Mouse (Mus musculus) liver, embryonic 15.5 days (tissue): Measurements from ENCODE around the gene Usp5. TPM values are rescaled to one million over a fixed set of nuclear protein-coding genes. Genes with fewer than 3 reads are reported as not detected.
"Not testable (repeated sequence)": the region's sequence is repeated elsewhere in the genome, so short reads cannot be mapped to it uniquely, and the experiment has no call there.

ENCODE experiments used
- ATAC-seq: fragments of 200-750 bp; cut with Nextera tagmentation; 2 replicates; pipeline ENCODE4 v1.8.0; 2017; ENCODE audit warnings: moderate number of reproducible peaks, mild to moderate bottlenecking, moderate library complexity; ENCODE audit not compliant: insufficient read depth
- H3K27ac ChIP-seq: fragments of 300-500 bp; sonication (generic); replicated peaks from 2 replicates; pipeline ENCODE4 v1.5.1; 2015; ENCODE audit warnings: mild to moderate bottlenecking, inconsistent platforms
- H3K27me3 ChIP-seq: fragments of 300-500 bp; sonication (generic); 2 replicates; pipeline ENCODE4 v1.6.1; 2015; ENCODE audit warnings: mild to moderate bottlenecking, inconsistent platforms
- H3K36me3 ChIP-seq: fragments of 300-500 bp; sonication (generic); replicated peaks from 2 replicates; pipeline ENCODE4 v1.6.1; 2015; ENCODE audit warnings: moderate library complexity, mild to moderate bottlenecking, inconsistent platforms
- H3K4me1 ChIP-seq: fragments of 300-500 bp; sonication (generic); replicated peaks from 2 replicates; pipeline ENCODE4 v1.6.1; 2015; ENCODE audit warnings: inconsistent platforms
- H3K4me2 ChIP-seq: fragments of 300-500 bp; sonication (generic); 2 replicates; pipeline ENCODE4 v1.6.1; 2015; ENCODE audit warnings: moderate library complexity, mild to moderate bottlenecking, inconsistent platforms
- H3K4me3 ChIP-seq: fragments of 300-500 bp; sonication (generic); replicated peaks from 2 replicates; pipeline ENCODE4 v1.5.1; 2015; ENCODE audit warnings: mild to moderate bottlenecking, inconsistent platforms
- H3K9ac ChIP-seq: fragments of 300-500 bp; sonication (generic); 2 replicates; pipeline ENCODE4 v1.6.1; 2015; ENCODE audit warnings: moderate library complexity, mild to moderate bottlenecking, inconsistent platforms
- H3K9me3 ChIP-seq: fragments of 300-500 bp; sonication (generic); replicated peaks from 2 replicates; pipeline ENCODE4 v1.6.1; 2016; ENCODE audit warnings: inconsistent platforms
- WGBS: fragments of 180-500 bp; shearing (Covaris S2); methylation state at CpG from one replicate; pipeline ENCODE4 v1.1.7; 2015; ENCODE audit warnings: mixed read lengths; ENCODE audit not compliant: insufficient replicate concordance; 5-methylcytosine and 5-hydroxymethylcytosine counted together
- polyA plus RNA-seq: library from polyadenylated mRNA; unstranded; fragments of >200 nt; fragmentation: Nextera tagmentation; extraction: Ambion mirVana; gene quantifications from 2 replicates; pipeline ENCODE4 v1.2.1, GENCODE M21; 2015

Usp5 gene
- polyA plus RNA-seq, 1 experiment from 2014 or later = 54.9 TPM

DNA sequence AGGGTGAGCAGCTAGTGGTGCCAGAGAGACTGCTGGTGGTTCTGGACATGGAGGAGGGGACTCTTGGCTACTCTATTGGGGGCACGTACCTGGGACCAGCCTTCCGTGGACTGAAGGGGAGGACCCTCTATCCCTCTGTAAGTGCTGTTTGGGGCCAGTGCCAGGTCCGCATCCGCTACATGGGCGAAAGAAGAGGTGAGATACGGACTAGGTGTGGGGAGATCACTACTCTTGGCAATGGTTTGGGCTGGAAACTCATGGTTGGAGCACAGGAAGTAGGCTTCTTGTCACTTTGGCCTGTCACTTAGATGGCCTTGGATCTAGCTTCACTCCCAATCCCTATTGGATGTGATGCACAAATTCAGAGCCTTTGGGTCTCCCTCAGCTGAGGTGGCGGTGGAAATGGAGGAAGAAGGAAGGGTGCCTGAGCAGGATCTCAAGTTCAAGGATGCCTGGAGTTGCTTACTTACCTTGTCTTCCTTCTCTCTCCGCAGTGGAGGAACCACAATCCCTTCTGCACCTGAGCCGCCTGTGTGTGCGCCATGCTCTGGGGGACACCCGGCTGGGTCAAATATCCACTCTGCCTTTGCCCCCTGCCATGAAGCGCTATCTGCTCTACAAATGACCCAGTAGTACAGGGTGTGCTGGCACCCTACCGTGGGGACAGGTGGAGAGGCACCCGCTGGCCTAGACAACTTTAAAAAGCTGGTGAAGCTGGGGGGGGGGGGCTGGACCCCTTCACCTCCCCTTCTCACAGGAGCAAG lies 19.3 kb downstream of the Usp5 start:
- Histone ChIP-seq H3K27me3 (no peaks in the 10 kb centered on the region), H3K4me3 (peak overlapping the region; percentile 76), H3K9ac (peak overlapping the region; percentile 85), H3K36me3 (peaks cover 30% of the 10 kb centered on the region), H3K27ac (peak overlapping the region; percentile 91), H3K4me1 (peaks cover 90% of the 10 kb centered on the region), H3K9me3 (no peaks in the 10 kb centered on the region), H3K4me2 (peak overlapping the region; percentile 98)
- 46% methylated on average over 14 of the region's 14 CpGs for WGBS
- no peak for ATAC-seq

GRCm38 (mm10) chr6:124809052-124809774 lies 20.1 kb downstream of the Usp5 start:
- no peaks in the 10 kb centered on the region for H3K9me3 ChIP-seq
- H3K36me3 ChIP-seq = peaks cover 30% of the 10 kb centered on the region
- H3K4me2 ChIP-seq = peak overlapping the region; percentile 98
- H3K4me1 ChIP-seq = peaks cover 90% of the 10 kb centered on the region
- H3K9ac ChIP-seq = peak overlapping the region; percentile 85
- H3K27ac ChIP-seq = peak overlapping the region; percentile 91
- under 1% methylated on average over 35 of the region's 35 CpGs for WGBS
- H3K27me3 ChIP-seq = no peaks in the 10 kb centered on the region
- H3K4me3 ChIP-seq = peak overlapping the region; percentile 76
- peak; percentile 40 for ATAC-seq

GRCm38 (mm10) chr6:124808358-124809012 lies 20.8 kb downstream of the Usp5 start, which contains the start of gene Spsb2:
Spsb2 (plus strand) TSS chr6:124808661.
- peak within 1 kb of the TSS; percentile 76 for H3K4me3 ChIP-seq
- peak within 1 kb of the TSS; percentile 85 for H3K9ac ChIP-seq
- H3K27ac ChIP-seq = peak within 1 kb of the TSS; percentile 91
- H3K4me2 ChIP-seq = peak within 1 kb of the TSS; percentile 98
- no peaks in the 10 kb centered on the region for H3K9me3 ChIP-seq
- ATAC-seq = peak; percentile 60
- peaks cover 30% of the 10 kb centered on the region for H3K36me3 ChIP-seq
- peaks cover 86% of the 10 kb centered on the region for H3K4me1 ChIP-seq
- H3K27me3 ChIP-seq = no peaks in the 10 kb centered on the region
- WGBS = 3% methylated on average over 29 of the region's 29 CpGs

DNA sequence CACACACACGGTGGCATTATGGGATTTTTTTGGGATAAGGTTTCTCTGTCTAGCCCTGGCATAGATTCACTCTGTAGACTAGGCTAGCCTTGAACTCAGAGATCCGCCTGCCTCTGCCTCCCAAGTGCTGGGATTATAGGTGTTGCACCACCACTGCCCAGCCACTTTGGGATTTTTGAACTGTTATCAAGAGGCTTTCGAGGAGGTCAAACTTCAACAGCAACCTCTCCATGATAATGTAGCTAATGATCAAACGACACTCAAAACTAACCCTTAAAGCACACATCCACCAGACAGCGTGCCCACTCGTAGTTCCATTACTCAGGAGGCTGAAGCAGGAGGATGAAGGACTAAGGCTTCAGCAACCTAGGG lies 21.3 kb downstream of the Usp5 start:
- WGBS = 61% methylated on average over 6 of the region's 6 CpGs
- no peaks in the 10 kb centered on the region for H3K27me3 ChIP-seq
- H3K36me3 ChIP-seq = peaks cover 30% of the 10 kb centered on the region
- H3K4me1 ChIP-seq = peaks cover 82% of the 10 kb centered on the region
- ATAC-seq = no peak
- H3K9me3 ChIP-seq = no peaks in the 10 kb centered on the region
- H3K4me2 ChIP-seq = peak overlapping the region; percentile 98
- peak overlapping the region; percentile 91 for H3K27ac ChIP-seq
- H3K9ac ChIP-seq = peak overlapping the region; percentile 85
- H3K4me3 ChIP-seq = peak overlapping the region; percentile 76

DNA sequence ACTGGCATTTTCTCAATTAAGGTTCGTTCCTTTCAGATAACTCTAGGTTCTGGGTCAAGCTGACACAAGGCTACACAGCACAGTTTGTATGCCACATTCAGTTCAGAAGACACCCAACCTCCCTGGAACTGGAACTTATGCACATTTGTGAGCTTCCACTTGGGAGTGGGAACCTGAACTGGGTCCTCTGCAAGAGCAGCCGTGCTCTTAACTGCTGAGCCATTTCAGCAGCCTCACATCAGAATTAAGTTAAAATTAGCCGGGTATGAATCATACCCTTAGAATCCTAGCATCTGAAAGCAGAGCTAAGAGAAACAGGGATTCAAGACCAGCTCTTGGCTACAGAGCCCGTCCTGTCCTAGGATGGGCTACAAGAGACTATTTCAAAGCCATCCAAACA lies 21.9 kb downstream of the Usp5 start:
- no peak overlapping the region for H3K4me3 ChIP-seq
- H3K9ac ChIP-seq = no peak overlapping the region
- H3K4me2 ChIP-seq = no peak overlapping the region; the same call in 1 of the 2 replicates
- peaks cover 25% of the 10 kb centered on the region for H3K36me3 ChIP-seq
- no peaks in the 10 kb centered on the region for H3K9me3 ChIP-seq
- H3K27ac ChIP-seq = peak overlapping the region; percentile 91; the same call in 1 of the 2 replicates
- no peak for ATAC-seq
- peaks cover 82% of the 10 kb centered on the region for H3K4me1 ChIP-seq
- WGBS = 73% methylated on average over 4 of the region's 4 CpGs
- H3K27me3 ChIP-seq = no peaks in the 10 kb centered on the region

- Histone ChIP-seq H3K9ac (no peak overlapping the region), H3K4me2 (peak overlapping the region; percentile 91), H3K27me3 (no peaks in the 10 kb centered on the region), H3K4me1 (peaks cover 75% of the 10 kb centered on the region), H3K36me3 (peaks cover 17% of the 10 kb centered on the region), H3K27ac (peak overlapping the region; percentile 82), H3K9me3 (no peaks in the 10 kb centered on the region), H3K4me3 (peak overlapping the region; percentile 60; the same call in 1 of the 2 replicates)
- WGBS = 72% methylated on average over 7 of the region's 7 CpGs
- no peak for ATAC-seq
Observed at GRCm38 (mm10) chr6:124806446-124807140, 22.7 kb downstream of the Usp5 start.

DNA sequence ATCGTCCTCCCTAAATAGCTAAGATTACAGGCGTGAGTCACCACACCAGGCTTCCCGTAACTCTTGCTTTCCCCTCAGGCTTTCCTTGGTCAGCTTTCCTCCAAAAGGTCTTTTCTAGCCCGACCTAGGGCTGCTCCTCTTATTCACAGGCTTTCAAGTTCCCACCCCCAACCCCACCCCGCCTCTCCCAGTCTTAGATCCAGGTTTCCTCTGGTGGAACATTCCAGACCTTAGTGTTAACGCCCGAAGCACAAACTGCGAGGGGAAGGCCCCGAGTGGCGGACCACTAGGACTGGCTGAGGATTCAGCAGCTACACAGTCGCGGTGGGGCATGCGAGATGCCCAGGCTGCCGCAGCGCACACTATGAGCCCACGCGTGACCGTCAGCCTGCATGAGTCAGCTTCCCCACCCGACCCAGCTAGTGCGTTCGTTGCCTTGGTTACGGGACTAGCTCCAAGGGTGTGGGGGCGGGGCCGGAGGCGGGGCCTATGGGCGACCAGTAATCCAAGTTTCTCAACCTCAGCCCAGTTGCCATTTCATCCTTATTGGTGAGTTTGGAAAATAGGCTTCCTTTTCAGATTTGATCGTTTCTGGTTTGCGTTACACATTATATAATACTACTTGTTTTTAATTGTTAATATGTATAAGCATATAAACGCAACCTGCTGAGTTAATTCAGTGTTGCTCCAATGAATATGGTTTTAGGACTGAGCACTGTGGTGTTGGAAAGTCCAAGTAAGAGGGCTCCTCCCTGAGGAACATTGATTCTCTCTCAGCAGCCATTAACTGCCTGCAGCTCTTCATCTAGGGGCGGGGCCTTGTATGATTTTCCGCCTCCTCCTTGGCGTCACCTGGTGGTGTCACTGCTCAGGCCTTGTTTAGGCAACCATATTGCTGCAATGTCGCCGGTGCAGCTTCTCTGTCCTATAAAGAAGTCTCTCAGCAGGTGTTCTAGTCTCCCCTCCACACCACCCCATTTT lies 23.7 kb downstream of the Usp5 start:
- peak; percentile 56 for ATAC-seq
- Histone ChIP-seq H3K4me1 (peaks cover 70% of the 10 kb centered on the region), H3K36me3 (peaks cover 9% of the 10 kb centered on the region; the same call in 1 of the 2 replicates), H3K27ac (peak overlapping the region; percentile 82), H3K4me2 (peak overlapping the region; percentile 91), H3K27me3 (no peaks in the 10 kb centered on the region), H3K9ac (peak overlapping the region; percentile 52; the same call in 1 of the 2 replicates), H3K4me3 (peak overlapping the region; percentile 60), H3K9me3 (no peaks in the 10 kb centered on the region)
- 3% methylated on average over 34 of the region's 34 CpGs for WGBS

DNA sequence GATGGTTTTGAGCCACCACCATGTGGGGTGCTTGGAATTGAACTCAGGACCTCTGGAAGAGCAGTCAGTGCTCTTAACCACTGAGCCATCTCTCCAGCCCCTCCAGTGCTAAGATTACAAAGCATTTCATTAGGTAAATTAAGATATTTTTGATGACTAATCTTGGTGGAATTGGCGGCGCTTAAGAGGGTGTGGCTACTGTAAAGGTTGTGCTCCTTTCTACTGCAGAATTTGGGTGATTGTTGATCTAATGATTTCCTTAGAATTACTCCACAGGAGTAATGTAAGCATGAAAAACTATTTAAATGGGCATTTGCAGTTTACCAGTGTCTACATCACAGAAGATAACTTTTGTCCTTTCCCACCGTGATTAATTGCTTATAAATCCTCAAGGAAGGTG lies 24.9 kb downstream of the Usp5 start:
- ATAC-seq = no peak
- H3K27ac ChIP-seq = no peak overlapping the region
- no peak overlapping the region for H3K4me3 ChIP-seq
- no peaks in the 10 kb centered on the region for H3K36me3 ChIP-seq
- no peak overlapping the region for H3K4me2 ChIP-seq
- no peaks in the 10 kb centered on the region for H3K9me3 ChIP-seq
- no peaks in the 10 kb centered on the region for H3K27me3 ChIP-seq
- 46% methylated on average over 3 of the region's 3 CpGs for WGBS
- no peak overlapping the region for H3K9ac ChIP-seq
- peaks cover 57% of the 10 kb centered on the region for H3K4me1 ChIP-seq

- not testable (repeated sequence) for H3K9me3 ChIP-seq, H3K4me3 ChIP-seq, H3K27ac ChIP-seq, H3K9ac ChIP-seq, H3K36me3 ChIP-seq, ATAC-seq, H3K27me3 ChIP-seq, H3K4me2 ChIP-seq
- peaks cover 52% of the 10 kb centered on the region for H3K4me1 ChIP-seq
- WGBS = 86% methylated on average over 4 of the region's 4 CpGs
Observed at GRCm38 (mm10) chr6:124803691-124804090, 25.6 kb downstream of the Usp5 start.

DNA sequence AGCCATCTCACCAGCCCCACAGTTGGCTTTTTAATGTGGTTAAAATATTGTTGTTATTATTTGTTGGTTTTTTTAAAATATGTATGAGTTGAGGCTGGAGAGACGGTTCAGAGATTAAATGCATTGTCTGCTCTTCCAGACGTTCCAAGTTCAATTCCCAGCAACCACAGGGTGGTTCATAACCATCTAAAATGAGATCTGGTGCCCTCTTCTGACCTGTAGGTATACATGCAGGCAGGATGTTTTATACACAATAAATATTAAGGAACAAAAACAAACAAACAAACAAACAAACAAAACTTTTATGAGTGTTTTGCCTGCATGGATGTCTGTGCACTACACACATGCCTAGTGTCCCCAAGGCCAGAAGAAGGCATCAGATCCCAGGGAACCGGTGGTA lies 26.2 kb downstream of the Usp5 start:
- H3K9me3 ChIP-seq = no peaks in the 10 kb centered on the region
- H3K27ac ChIP-seq = no peak overlapping the region
- no peaks in the 10 kb centered on the region for H3K27me3 ChIP-seq
- H3K9ac ChIP-seq = no peak overlapping the region
- WGBS = 65% methylated on average over 3 of the region's 3 CpGs
- no peak overlapping the region for H3K4me2 ChIP-seq
- no peak overlapping the region for H3K4me3 ChIP-seq
- H3K36me3 ChIP-seq = no peaks in the 10 kb centered on the region
- ATAC-seq = no peak
- H3K4me1 ChIP-seq = peaks cover 46% of the 10 kb centered on the region
